Mouse (Mus musculus) spleen, postnatal 4 days (tissue): ENCODE data around the gene Olfr1458.

Source experiments
- DNase-seq, 2 experiments: peaks; one replicate each; pipeline ENCODE4 v3.0.0; 2022; ENCODE audit warnings: low spot score in 2 of 2

Gene Olfr1458

DNA sequence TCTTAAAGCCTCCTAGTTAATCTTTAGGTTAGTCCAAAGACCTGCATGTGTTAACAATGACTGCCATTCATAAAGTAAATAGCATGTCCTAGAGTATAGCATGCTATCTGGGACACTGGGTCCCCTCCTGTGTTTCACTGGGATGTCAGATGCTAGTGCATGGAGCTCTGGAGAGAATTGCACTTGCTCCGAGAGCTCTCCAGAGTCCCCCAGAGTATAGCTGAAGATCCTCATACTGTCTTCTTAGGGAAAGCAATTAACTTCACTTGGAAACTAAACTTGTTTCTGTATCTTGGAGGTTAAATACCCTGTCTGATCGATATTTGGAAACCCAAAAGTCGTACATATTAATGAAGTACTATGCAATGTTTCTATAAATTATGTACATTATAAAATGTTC, at the start of gene Olfr1458:
TSS of gene Olfr1458 (minus strand) at position 101 of the 400 bp plus-strand sequence.
- no peak for DNase-seq

DNA sequence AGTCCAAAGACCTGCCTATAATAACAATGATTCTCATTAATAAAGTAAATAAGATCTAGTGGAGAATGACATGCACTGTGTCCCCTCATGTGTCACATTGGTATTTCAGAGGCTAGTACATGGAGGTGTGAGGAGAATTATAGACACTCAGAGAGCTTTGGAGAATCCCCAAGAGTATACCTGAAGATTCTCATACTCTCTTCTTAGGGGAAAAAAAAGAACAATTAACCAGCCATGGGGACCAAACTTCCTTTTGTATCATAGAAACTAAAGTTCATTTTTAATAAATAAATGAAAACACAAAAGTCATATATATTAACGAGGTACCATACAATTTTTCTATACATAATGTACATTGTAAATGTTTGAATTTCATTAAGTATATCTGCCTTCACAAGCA, 42.9 kb upstream of the Olfr1458 start, which contains the start of gene Olfr1459:
TSS of gene Olfr1459 (minus strand) at position 101 of the 400 bp plus-strand sequence.
- DNase-seq: no peak

DNA sequence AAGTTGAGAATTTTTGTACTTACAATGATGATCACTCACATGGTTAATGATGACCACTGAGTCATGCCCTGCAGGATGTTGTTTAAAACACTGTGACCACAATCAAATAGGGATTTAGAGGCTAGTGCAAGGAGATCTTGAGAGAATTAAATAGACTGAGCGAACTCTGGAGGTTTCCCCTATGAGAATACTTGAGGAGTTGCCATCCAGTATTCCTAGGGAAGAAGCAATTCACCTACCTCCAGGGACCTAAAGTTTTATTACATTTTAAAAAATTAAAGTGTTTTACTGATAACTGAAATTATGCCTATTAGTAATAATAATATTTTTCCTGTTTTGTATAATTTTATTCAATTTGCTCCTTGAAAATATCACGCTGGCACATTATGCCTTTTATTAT, 8.8 kb downstream of the Olfr1458 start, which contains the start of gene Olfr1457:
TSS of gene Olfr1457 (minus strand) at position 101 of the 400 bp plus-strand sequence.
- DNase-seq: no peak

- no peak for DNase-seq
Measured at GRCm38 (mm10) chr19:13093908-13094307, 12.7 kb downstream of the Olfr1458 start.

DNA sequence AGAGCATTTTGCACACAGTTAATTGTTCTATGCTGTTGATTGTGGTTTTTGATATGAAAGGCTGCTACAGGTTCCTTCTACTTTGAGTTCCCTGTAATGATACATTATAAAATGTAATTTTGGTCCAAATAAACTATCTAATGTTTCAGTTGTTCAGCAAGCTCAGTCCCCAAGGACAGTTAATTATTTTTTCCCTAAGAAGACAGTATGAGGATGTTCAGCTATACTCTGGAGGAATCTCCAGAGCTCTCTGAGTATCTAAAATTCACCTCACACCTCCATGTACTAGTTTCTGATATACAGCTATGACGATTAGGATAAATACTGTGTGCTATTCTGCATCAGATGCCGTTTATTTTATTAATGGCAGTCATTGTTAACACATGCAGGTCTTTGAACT, 46.3 kb downstream of the Olfr1458 start, which contains the start of gene Olfr1454:
TSS of gene Olfr1454 (plus strand) at position 301 of the 400 bp plus-strand sequence.
- no peak for DNase-seq
